Mouse (Mus musculus) small intestine, adult 2 months (tissue): ENCODE data around the gene Tctex1d4. TPM values are rescaled to one million over a fixed set of nuclear protein-coding genes. Genes with fewer than 3 reads are reported as not detected.

ENCODE experiments used
- H3K27ac ChIP-seq: fragments of 200-500 bp; 2 replicates; pipeline ENCODE4 v1.5.1; 2012; ENCODE audit warnings: low read depth, low read length, control low read depth, inconsistent platforms; ENCODE audit not compliant: insufficient read depth
- H3K27me3 ChIP-seq: fragments of 200-500 bp; 2 replicates; pipeline ENCODE4 v1.6.1; 2012; ENCODE audit warnings: mild to moderate bottlenecking, moderate library complexity, low read length, inconsistent platforms; ENCODE audit not compliant: control insufficient read depth, insufficient read depth
- H3K36me3 ChIP-seq: fragments of 200-500 bp; 2 replicates; pipeline ENCODE4 v1.6.1; 2012; ENCODE audit warnings: mild to moderate bottlenecking, low read length, control low read depth, inconsistent platforms; ENCODE audit not compliant: control insufficient read depth, insufficient read depth
- H3K4me1 ChIP-seq: fragments of 200-500 bp; 2 replicates; pipeline ENCODE4 v1.6.1; 2012; ENCODE audit warnings: low read length, inconsistent platforms, mixed read lengths; ENCODE audit not compliant: control insufficient read depth, insufficient read depth, insufficient read length
- H3K4me3 ChIP-seq: fragments of 200-500 bp; 2 replicates; pipeline ENCODE4 v1.5.1; 2012; ENCODE audit warnings: low read depth, mild to moderate bottlenecking, control low read depth, inconsistent platforms, low read length, moderate library complexity
- CTCF ChIP-seq: fragments of 200-500 bp; IDR thresholded peaks from 2 replicates; pipeline ENCODE4 v1.5.1; 2012; ENCODE audit warnings: low read depth, mild to moderate bottlenecking, control low read depth, inconsistent platforms, low read length, moderate library complexity, mixed read lengths; ENCODE audit not compliant: insufficient replicate concordance, insufficient read length; ENCODE audit errors: extremely low read depth
- POLR2A ChIP-seq: fragments of 200-500 bp; IDR thresholded peaks from 2 replicates; pipeline ENCODE4 v1.6.1; 2012; ENCODE audit warnings: low read depth, mild to moderate bottlenecking, control low read depth, inconsistent platforms, low read length, moderate library complexity
- WGBS: fragments of 180-500 bp; shearing (Covaris S2); methylation state at CpG from one replicate; pipeline ENCODE4 v1.1.7; 2018; 5-methylcytosine and 5-hydroxymethylcytosine counted together
- polyA plus RNA-seq: library from polyadenylated mRNA; depleted of rRNA; stranded (reverse); fragments of >200 nt; gene quantifications from 2 replicates; pipeline ENCODE4 v1.2.3, GENCODE M21; 2012

The Tctex1d4 gene
- polyA plus RNA-seq, 1 experiment = 0.62 TPM

DNA sequence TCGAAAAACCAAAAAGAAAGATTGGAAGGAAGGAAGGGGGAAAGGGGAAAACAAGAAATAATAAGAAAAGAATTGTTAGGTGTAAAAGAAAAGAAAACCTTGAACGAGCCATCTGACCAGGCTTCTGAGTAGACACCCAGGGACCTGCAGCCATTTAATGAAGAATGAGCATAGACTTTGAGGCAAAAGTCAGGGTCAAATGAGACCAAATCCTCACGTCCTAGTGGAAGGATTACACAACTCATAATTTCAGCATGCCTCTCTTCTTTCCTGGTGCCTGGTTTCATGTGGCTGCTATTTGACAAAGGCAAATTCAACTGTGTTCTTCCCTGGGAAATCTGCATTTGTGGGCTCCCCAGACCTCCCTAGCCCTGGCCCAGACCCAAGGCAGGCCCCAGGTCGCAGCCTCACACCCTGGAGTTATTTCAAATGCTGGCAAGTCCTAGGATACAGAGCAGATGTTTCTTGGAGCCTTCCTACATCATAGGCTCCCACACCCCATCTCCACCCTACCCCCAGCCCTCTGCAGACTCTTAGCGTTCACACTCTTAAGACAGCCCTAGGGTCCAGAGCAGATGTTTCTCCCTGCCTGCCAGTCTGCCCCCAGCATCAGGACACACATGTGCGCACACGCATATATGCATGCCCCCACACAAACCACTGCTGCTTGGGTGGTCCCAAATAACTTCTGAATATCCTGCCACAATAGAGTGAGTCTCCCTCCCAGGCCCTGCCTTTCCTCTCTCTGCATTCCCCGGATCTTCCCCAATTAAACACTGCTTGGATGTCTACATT lies 28.4 kb upstream of the Tctex1d4 start:
- H3K27me3 ChIP-seq = peaks cover 16% of the 10 kb centered on the region
- H3K4me1 ChIP-seq = peaks cover 4% of the 10 kb centered on the region; the same call in 1 of the 2 replicates
- peak overlapping the region; percentile 21; the same call in 1 of the 2 replicates for H3K27ac ChIP-seq
- TF ChIP-seq CTCF (no peak), POLR2A (no peak)
- 0 out of 2 replicates have a peak overlapping the region, but pooled peaks have one; percentile 1 for H3K4me3 ChIP-seq
- no peaks in the 10 kb centered on the region for H3K36me3 ChIP-seq
- 63% methylated on average over 8 of the region's 8 CpGs for WGBS

DNA sequence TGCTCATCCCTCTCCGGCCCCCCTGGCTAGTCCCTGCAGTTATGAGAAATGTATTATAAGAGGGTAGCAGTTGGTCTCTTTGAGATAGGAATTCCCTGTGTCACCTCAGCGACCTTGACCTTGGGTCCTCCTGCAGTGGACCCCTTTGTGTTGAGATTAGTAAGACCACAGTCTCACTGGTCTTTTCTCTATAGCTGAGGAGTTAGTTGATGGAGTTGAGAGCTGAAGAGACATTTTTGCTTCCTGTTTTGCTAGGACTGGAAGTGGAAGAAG lies 27.9 kb upstream of the Tctex1d4 start:
- no peak overlapping the region for H3K4me3 ChIP-seq
- peaks cover 4% of the 10 kb centered on the region; the same call in 1 of the 2 replicates for H3K4me1 ChIP-seq
- H3K27ac ChIP-seq = no peak overlapping the region; the same call in 1 of the 2 replicates
- H3K27me3 ChIP-seq = peaks cover 16% of the 10 kb centered on the region
- TF ChIP-seq POLR2A (no peak), CTCF (no peak)
- no peaks in the 10 kb centered on the region for H3K36me3 ChIP-seq
- WGBS = 67% methylated on average over 2 of the region's 2 CpGs

DNA sequence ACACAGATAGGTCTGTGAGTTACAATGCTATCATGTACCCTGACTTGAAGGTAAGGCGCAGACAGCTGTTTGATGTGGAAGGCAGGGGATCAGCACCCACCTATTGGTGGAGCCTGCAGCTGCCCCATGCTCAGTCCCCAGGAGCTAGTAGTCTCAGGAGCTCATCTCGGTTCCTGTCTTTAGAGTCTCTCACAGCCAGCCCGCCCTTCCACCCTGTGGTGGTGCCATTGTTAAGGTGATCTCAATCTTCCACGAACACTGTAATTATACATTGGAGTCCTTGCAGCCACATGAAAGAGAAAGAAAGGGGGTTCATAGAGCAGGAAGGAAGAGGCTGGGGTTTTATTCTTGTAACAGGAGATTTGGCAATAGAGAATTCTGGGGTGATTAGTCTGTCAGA lies 26.6 kb upstream of the Tctex1d4 start:
- no peaks in the 10 kb centered on the region for H3K36me3 ChIP-seq
- peaks cover 4% of the 10 kb centered on the region; the same call in 1 of the 2 replicates for H3K4me1 ChIP-seq
- peaks cover 16% of the 10 kb centered on the region for H3K27me3 ChIP-seq
- TF ChIP-seq CTCF (no peak), POLR2A (no peak)
- WGBS = 68% methylated on average over 4 of the region's 4 CpGs
- H3K27ac ChIP-seq = no peak overlapping the region
- H3K4me3 ChIP-seq = no peak overlapping the region

DNA sequence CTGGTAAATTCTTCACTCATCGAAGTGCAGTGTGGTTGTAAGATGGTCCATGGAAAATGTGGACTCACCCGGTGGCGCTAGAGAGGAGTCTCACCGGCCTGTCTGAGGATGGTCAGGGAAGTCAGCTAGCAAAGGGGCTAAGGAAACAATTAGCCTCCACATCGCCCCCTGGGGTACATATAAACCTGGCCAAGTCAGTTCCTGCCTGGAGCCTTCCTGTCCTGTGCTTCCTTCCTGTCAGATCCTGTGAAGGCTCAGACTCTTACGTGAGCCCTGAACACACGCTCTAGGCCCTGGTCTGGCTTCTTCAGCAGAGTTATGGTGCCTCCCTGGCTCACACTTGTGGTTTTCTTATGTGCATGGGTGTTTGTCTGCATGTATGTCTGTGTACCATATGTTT lies 25.4 kb upstream of the Tctex1d4 start:
- TF ChIP-seq CTCF = peak; percentile 28; the same call in 1 of the 2 replicates
- no peak for TF ChIP-seq POLR2A
- WGBS = 50% methylated on average over 7 of the region's 7 CpGs
- Histone ChIP-seq H3K27ac (no peak overlapping the region), H3K4me1 (peaks cover 3% of the 10 kb centered on the region; the same call in 1 of the 2 replicates), H3K36me3 (no peaks in the 10 kb centered on the region), H3K4me3 (no peak overlapping the region), H3K27me3 (peaks cover 8% of the 10 kb centered on the region)

DNA sequence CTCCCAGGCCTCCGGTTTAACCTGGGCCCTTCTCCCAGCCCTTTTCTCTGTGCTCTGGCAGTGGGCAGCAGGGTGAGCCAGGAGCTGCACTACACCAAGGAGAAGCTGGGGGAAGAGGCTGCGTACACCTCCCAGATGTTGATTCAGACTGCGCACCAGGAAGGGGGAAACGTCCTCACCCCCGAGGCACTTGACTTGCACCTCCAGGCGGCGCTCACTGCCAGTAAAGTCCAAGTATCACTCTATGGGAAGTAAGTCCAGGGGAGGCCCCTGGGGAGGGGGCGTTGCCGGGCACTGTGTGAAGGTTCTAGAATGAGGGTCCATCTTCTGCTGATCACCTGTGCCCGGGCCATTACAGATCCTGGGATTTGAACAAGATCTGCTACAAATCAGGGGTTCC lies 21.9 kb upstream of the Tctex1d4 start:
- WGBS = 74% methylated on average over 10 of the region's 10 CpGs
- no peak for TF ChIP-seq POLR2A
- TF ChIP-seq CTCF = no peak
- no peak overlapping the region for H3K4me3 ChIP-seq
- H3K36me3 ChIP-seq = no peaks in the 10 kb centered on the region
- H3K27ac ChIP-seq = no peak overlapping the region
- peaks cover 7% of the 10 kb centered on the region; the same call in 1 of the 2 replicates for H3K4me1 ChIP-seq
- H3K27me3 ChIP-seq = no peaks in the 10 kb centered on the region

DNA sequence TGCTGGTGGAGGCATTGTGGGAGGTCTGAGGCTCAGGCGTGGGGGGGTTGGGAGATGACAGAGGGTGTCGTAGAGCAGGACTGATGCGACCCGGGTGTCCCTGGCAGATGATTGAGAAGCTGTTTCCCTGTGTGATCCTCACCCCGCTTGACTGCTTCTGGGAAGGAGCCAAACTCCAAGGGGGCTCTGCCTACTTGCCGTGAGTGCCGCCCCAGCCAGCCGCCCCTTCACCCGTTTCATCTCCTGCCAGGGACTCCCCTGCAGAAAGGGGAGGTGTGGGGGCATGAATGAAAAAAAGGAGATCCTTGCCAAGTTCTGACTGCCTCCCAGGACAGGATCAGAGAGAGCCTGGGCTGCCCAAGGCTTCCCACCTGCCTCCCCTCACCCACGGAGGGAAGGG lies 21.5 kb upstream of the Tctex1d4 start:
- 39% methylated on average over 10 of the region's 10 CpGs for WGBS
- no peaks in the 10 kb centered on the region for H3K27me3 ChIP-seq
- H3K36me3 ChIP-seq = no peaks in the 10 kb centered on the region
- TF ChIP-seq CTCF (no peak), POLR2A (no peak)
- no peak overlapping the region for H3K27ac ChIP-seq
- peaks cover 8% of the 10 kb centered on the region; the same call in 1 of the 2 replicates for H3K4me1 ChIP-seq
- H3K4me3 ChIP-seq = no peak overlapping the region

DNA sequence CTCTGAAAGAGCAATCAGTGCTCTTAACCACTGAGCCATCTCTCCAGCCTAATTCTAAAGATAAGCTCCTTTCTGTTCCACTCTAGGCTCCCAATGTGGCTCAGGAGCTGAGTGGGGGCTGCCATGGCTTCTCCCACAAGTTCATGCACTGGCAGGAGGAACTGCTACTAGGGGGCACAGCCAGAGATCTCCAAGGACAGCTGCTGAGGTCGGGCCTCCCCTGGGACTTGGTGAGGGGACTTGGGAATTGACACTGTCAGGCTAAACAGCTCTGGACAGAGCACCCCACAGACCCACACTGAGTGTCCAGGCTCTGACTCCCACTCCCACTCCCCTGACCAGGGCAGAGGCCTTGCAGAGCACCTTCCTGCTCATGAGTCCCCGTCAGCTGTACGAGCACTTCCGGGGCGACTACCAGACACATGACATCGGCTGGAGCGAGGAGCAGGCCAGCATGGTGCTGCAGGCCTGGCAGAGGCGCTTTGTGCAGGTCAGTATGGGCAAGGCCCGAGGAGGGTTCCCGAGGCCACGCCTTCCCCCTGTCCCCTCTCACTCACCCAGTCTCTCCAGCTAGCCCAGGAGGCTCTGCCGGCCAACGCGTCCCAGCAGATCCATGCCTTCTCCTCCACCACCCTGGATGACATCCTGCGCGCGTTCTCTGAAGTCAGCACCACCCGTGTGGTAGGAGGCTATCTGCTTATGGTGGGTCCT lies 18.6 kb upstream of the Tctex1d4 start:
- no peak for TF ChIP-seq CTCF
- no peak for TF ChIP-seq POLR2A
- Histone ChIP-seq H3K27me3 (no peaks in the 10 kb centered on the region), H3K36me3 (no peaks in the 10 kb centered on the region), H3K4me1 (peaks cover 8% of the 10 kb centered on the region; the same call in 1 of the 2 replicates), H3K4me3 (no peak overlapping the region), H3K27ac (no peak overlapping the region)
- WGBS = 90% methylated on average over 18 of the region's 18 CpGs
